Mouse (Mus musculus): ENCODE results near the gene Dhrs7b.

The Dhrs7b gene

DNA sequence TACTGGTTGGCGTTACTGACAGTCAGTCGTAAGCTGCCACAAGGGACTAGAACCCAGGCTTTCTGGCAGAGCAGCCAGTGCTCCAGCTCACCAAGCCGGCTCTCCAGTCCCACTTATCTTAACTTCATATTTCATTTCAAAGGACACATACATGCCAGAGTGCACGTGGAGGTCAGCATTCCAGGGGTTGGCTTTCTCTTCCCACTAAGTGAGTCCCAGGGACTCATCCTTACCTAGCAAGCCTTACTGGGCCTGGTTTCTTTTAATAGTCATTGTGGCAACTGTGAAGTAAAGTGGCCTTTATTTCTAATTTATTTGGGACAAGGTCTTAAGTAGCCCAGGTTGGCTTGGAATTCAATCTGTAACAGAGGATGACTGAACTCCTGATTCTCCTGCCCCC lies 41.0 kb downstream of the Dhrs7b start:
- TF ChIP-seq GATA4 (IDR thresholded peaks at IDR 0.05; ENCODE audit: insufficient replicate concordance, low read length), result no peak

DNA sequence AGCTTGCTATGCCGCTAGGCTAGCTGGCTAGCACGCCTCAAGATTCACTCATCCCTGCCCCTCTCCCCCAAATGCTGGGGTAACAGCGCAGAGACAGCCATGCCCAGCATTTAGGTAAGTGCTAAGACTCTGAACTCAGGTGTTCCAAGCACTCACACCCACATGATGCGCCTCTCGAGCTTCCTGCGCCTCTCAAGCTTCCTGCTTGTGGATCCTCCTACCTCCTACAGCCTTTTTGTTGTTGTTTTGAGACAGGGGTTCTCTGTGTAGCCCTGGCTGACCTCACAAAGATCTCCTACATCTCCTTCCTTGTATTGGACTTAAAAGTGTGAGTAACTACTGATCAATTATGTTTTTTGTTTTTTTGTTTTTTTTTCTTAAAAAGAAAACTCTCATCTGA lies 42.7 kb downstream of the Dhrs7b start:
- TF ChIP-seq GATA4 (IDR thresholded peaks at IDR 0.05; ENCODE audit: insufficient replicate concordance, low read length), result no peak

DNA sequence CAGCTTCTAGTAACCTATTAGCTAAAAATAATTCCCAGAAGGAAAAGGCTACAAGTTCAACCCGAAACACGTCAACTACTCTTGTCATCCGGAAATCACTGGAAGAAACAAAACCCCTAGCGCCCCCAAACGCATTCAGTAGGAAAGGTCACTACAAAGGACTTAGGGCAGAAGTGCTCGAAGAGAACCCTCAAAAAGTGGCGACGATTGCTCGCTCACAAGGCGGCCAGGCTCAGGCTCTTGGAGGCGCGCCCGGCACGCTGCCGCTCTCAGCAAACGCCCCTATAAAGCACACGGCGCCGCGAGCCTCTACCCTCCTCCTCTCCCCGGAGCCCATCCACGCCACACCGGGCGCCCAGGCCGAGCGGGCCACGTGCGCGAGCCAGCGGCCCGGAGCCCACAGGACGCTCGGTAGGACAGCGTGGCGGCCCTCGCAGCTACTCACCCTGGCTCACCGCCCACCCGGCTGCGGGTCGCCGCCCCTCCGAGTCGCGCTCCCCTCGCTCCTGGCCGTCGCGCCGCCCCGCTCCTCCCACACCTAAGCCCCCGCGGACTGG lies 47.7 kb downstream of the Dhrs7b start:
- no peak for TF ChIP-seq GATA4 (IDR thresholded peaks at IDR 0.05; ENCODE audit: insufficient replicate concordance, low read length)

DNA sequence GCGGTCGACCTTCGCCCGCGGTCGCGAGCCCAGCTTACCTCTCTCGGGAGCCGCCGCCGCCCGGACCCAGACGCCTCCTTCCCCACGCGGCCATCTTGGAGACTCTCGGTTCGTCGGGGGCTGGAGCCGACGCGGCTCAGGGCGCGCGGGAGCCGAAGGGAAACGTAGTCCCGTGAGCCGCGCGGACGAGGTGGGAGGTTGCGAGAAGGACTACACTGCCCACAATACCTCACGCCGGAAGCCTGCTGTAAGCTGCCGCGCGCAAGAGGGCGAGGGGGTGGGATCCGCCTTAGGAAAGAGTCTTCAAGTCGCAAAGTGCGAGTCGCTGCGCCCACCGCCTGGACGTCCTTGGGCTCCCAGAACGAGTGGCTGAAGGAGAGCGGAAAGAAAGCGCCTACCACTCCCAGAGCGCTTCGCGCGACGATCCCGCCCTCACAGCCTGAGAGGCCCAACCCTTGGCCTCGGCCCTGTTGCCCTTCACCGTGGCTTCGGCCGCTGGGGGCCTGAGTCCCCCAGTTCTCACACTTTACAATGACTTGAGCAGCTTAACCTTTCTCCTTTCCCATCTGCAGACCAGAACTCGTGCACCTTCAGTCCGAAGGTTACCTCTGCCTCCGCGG lies 48.4 kb downstream of the Dhrs7b start, which contains the start of gene Tmem11:
Gene Tmem11 (minus strand): TSS at position 598 of the 620 bp plus-strand sequence.
- TF ChIP-seq GATA4 (IDR thresholded peaks at IDR 0.05; ENCODE audit: insufficient replicate concordance, low read length), result no peak

DNA sequence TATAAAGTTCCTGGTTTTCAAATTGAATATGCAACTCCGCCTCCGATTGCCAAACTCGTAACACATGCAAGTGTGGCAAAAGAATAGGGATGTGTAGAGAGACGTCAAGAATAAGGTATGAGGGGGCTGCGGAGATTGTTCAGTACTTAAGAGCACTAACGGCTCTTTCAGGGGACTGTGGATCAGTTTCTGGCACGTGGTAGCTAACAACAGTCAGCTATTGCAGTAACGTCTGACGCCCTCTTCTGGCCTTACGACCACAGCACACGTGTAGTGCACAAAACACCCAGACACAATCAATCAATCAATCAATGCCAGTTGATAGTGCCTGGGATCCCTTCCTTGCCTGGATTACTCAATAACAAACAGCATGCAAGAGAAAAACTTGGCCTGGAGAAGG lies 49.0 kb downstream of the Dhrs7b start:
- no peak for TF ChIP-seq GATA4 (IDR thresholded peaks at IDR 0.05; ENCODE audit: insufficient replicate concordance, low read length)

DNA sequence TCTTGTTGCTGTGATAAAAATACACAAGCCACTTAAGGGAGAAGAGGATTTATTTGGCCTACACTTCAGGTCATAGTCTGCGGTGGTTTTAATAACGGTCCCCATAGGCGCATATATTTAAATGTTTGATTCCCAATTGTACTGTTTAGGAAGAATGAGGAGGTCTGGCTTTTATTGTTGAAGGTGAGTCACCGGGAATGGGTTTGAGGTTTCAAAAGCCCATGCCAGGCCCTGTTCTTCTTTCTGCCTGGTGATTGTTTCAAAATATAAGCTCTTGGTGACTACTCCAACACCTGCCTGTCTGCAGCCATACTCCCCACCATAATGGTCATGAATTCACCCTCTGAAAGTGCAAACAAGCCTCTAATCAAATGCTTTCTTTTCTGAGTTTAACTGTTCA lies 50.1 kb downstream of the Dhrs7b start:
- no peak for TF ChIP-seq GATA4 (IDR thresholded peaks at IDR 0.05; ENCODE audit: insufficient replicate concordance, low read length)

DNA sequence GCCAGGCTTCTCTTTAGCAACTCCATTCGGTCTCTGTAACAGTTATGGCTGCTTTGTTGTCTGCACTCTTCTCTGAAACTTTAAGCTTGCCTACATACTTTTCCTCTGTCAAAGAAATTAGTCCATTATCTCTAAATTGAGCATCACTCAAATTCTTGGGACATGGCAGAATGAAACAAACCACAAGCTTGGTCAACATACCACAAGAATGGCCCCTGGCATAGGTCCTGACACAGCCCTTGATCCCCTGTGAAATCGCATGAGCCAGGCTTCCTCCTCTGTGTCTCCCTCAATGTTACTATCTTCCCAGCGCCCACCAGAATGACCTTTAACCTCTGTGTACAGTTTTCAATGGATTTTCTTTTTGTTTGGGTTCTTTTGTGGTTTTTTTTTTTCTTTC lies 52.0 kb downstream of the Dhrs7b start:
- TF ChIP-seq GATA4 (IDR thresholded peaks at IDR 0.05; ENCODE audit: insufficient replicate concordance, low read length), result no peak

DNA sequence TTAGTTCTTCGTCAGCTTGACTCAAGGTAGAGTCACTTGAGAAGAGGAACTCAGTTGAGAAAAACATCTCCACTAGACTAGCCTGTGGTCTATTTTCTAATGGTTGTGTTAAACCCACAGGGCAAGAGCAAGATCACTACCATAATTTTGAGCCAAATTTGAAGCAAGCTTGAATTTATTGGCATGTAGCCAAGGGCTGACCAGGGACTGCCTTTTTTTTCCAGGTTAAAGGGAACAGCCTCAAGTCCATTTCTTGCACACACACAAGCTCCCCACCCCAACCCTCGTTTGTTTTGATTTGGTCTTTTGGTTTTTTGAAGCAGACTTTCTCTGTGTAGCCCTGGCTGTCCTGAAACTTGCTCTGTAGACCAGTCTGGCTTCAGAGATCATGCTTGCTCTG lies 59.4 kb downstream of the Dhrs7b start:
- no peak for TF ChIP-seq GATA4 (IDR thresholded peaks at IDR 0.05; ENCODE audit: insufficient replicate concordance, low read length)

DNA sequence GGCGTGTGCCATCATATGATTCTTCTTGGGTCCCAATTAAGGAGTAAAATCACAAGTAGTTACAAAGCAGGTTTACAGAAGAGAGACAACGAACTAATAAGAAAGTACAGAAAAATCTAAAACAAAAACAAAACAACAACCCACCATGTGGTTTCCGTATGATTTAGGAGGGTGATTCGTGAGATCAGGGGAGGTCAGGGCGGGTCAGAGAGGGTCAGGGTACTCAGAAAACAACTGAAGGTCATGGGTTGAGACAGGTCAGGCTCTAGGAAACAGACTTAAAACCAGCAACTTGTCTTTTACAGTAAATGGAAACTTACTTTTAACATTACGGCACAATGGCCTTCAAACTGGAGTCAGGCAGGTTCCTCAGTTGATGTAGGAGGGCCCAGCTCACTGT lies 59.9 kb downstream of the Dhrs7b start:
- TF ChIP-seq GATA4 (IDR thresholded peaks at IDR 0.05; ENCODE audit: insufficient replicate concordance, low read length), result no peak

DNA sequence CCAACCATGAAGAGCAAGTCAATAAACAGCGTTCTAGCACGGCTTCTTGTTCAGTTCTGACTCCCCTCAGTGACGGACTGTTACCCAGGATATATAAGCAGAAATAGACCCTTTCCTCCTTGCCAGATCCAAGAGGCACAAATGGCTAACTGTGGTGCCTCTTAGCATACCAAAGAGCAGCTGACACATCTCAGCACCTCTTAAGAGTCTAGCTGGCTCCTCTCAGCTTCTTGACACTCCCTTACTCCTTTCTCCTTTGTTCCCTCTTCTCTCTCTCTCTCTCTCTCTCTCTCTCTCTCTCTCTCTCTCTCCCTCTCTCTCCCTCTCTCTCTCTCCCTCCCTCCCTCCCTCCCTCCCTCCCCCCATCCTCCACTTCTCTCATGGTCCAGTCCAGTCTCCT lies 60.3 kb downstream of the Dhrs7b start:
- no peak for TF ChIP-seq GATA4 (IDR thresholded peaks at IDR 0.05; ENCODE audit: insufficient replicate concordance, low read length)

DNA sequence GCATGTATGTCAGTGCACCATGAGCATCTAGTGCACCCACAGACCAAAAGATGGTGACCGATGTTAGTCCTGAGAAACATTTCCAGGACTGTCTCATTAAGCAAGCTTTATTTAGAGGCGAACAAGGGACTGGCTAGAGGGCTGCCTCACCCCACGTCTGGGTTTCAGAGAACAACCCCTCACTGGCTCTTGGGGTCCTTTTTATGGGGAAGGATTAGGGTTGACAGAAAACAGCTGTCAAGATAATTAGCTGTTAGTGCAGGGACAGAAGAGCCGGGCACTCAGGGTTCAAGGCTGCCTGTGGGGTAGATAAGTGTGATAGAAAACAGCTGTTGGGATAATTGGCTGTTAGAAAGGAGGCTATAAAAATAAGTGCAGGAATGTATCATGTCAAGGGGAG lies 65.5 kb downstream of the Dhrs7b start:
- TF ChIP-seq GATA4 (IDR thresholded peaks at IDR 0.05; ENCODE audit: insufficient replicate concordance, low read length), result no peak

DNA sequence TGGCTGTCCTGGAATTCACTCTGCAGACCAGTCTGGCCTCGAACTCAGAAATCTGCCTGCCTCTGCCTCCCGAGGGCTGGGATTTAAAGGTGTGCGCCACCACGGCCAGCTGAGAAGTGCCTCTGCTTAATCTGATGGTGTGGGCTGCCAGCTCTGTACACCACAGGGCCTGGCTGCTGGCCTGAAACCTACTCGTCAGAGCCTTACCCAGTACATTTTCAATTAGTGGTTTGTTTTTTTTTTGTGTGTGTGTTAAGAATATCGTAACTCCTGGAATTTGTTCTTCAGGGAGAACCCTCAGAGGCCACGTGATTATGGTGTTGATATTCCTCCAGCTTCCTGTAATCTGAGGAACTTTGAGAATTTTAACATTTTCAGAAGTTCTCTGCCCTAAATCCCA lies 71.6 kb downstream of the Dhrs7b start:
- TF ChIP-seq GATA4 (IDR thresholded peaks at IDR 0.05; ENCODE audit: insufficient replicate concordance, low read length), result no peak

DNA sequence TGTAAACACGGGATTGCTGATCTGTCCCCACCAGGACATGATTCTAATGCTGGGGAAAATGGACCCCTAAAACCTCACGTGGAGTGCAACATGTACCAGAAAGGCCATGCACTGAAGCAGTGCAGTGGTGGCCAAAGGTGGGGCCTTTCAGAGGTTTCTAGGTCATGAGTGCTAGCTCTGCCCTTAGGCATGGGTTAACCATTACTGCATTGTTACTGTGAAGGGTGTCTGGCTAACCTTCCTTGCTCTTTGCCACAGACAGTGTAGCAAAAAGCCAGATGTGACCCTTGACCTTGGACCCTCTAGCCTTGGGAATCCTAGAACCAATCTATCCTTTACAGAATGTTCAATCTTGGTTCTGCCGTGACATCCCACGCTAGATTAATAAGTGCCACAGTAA lies 72.1 kb downstream of the Dhrs7b start:
- TF ChIP-seq GATA4 (IDR thresholded peaks at IDR 0.05; ENCODE audit: insufficient replicate concordance, low read length), result no peak

DNA sequence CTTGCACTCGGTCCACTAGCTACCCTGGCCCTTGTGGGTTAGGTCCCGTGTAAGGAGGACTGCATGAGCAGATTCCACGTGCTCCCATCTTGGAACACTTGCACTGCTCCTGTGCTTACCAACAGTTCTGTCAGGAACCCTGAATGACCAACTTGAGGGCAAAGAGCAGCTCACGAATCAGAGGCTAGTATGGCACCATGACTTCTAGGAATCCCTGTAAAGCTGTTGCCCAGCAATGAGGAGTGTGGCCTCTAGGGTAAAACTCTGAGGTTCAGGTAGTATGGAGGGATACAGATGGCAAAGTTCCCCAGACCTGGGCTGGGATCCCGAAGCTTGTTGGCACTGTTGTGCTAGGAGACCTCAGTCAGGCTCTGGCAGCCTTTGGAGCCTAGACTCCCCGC lies 73.2 kb downstream of the Dhrs7b start:
- TF ChIP-seq GATA4 (IDR thresholded peaks at IDR 0.05; ENCODE audit: insufficient replicate concordance, low read length), result no peak

DNA sequence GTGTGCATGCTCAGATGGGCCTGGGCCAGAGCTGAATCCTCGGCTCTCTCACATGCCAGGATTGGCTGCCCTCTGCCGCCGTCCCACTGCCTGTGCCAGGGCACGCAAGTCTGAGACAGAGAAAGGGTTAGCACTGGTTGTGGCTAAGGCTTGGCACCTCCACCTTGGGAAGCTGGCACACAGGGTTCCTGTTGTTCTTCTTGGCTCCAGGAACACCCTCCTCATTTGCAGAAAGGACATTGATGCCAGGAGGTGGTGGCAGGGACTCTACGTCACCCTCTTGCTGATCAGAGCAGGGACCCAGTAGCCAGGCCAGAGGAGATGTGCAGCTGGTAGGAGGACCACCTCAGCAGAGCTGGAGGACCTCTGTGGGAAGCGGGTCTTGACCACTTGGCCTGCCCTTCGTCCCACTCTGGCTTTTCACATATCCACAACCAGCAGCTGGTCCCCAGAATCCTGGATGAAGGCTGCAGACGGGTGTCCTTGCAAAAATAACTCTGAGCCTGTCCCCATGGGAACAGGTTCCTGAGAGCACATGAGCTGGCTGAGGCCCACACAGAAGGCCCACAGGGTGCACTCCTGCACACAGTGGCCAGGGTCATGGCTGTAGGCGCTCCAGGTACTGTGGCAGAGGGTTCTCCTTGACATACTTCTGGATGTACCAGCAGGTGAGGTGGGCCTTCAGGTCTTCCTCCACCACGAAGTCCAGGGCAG lies 75.1 kb downstream of the Dhrs7b start:
- TF ChIP-seq GATA4 (IDR thresholded peaks at IDR 0.05; ENCODE audit: insufficient replicate concordance, low read length), result no peak

DNA sequence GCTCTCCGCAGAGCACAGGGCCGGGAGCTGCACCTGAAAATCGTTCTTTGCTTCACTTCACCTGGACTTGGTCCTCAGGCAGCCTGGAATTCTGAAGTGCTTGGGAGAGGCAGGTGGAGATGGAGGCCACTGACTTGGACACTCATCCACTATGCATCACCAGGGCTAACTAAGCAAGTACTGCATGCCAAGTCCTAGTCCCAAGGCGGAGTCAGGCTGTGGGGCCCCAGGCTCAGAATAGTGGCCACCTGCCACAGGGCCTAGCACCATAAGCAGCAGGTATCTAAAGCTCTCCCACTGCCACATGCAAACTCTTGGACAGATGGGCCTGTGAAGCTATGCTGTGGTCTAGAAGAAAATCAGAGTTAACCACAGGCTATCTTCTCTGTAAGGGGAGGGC lies 76.0 kb downstream of the Dhrs7b start:
- TF ChIP-seq GATA4 (IDR thresholded peaks at IDR 0.05; ENCODE audit: insufficient replicate concordance, low read length), result no peak

DNA sequence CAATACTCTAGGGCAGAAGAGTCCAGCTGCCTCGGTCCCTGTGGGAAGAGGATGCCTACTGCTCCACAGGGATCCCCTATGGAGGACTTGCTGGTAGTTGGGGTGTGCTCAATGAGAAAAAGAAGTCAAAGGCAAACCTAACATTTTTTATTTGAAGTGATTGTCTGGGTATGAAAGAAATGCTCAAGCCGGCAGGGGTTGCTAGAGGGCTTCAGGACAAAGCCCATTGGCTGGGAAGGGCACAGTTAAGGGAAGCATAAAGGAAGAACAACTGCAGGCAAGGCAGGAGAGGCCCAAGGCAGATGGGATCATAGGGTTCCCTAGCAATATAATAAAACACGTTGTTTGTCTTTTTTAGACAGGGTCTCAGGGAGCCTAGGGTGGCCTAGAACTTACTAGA lies 77.6 kb downstream of the Dhrs7b start:
- no peak for TF ChIP-seq GATA4 (IDR thresholded peaks at IDR 0.05; ENCODE audit: insufficient replicate concordance, low read length)
